Mouse (Mus musculus): Measurements from ENCODE around the gene Heatr5a. TPM values are rescaled to one million over a fixed set of nuclear protein-coding genes. Genes with fewer than 3 reads are reported as not detected.

The Heatr5a gene
- polyA plus RNA-seq, 1 experiment = not detected

- Histone ChIP-seq H3K4me1 (ENCODE audit: control insufficient read depth, insufficient read depth, low read length) (0 out of 2 replicates have a peak, but pooled peaks cover 2% of the 10 kb centered on the region), H3K27ac (ENCODE audit: insufficient read depth, low read depth, low read length) (no peak overlapping the region), H3K4me3 (ENCODE audit: insufficient read depth, low read depth, low read length) (no peak overlapping the region)
- TF ChIP-seq CTCF (IDR thresholded peaks at IDR 0.05; ENCODE audit: insufficient read depth, low read depth, low read length) (no peak), POLR2A (IDR thresholded peaks at IDR 0.05; ENCODE audit: insufficient read depth, low read depth, low read length) (no peak)
- 80% methylated on average over 1 of the region's 1 CpGs for WGBS
These were observed 140.4 kb downstream of the Heatr5a start for GRCm38 (mm10) chr12:51830671-51831070.

GRCm38 (mm10) chr12:51830077-51830402 is 141.1 kb downstream of the Heatr5a start:
- WGBS = 2% methylated on average over 12 of the region's 12 CpGs
- H3K4me3 ChIP-seq (ENCODE audit: insufficient read depth, low read depth, low read length) = peak overlapping the region; percentile 80
- TF ChIP-seq CTCF (IDR thresholded peaks at IDR 0.05; ENCODE audit: insufficient read depth, low read depth, low read length) = no peak
- TF ChIP-seq POLR2A (IDR thresholded peaks at IDR 0.05; ENCODE audit: insufficient read depth, low read depth, low read length) = no peak
- 0 out of 2 replicates have a peak, but pooled peaks cover 2% of the 10 kb centered on the region for H3K4me1 ChIP-seq (ENCODE audit: control insufficient read depth, insufficient read depth, low read length)
- H3K27ac ChIP-seq (ENCODE audit: insufficient read depth, low read depth, low read length) = peak overlapping the region; percentile 90

- WGBS = 1% methylated on average over 114 of the region's 114 CpGs
- TF ChIP-seq CTCF (IDR thresholded peaks at IDR 0.05; ENCODE audit: insufficient read depth, low read depth, low read length) = no peak; the same call in 1 of the 2 replicates
- peak; percentile 44; the same call in 1 of the 2 replicates for TF ChIP-seq POLR2A (IDR thresholded peaks at IDR 0.05; ENCODE audit: insufficient read depth, low read depth, low read length)
These were observed 141.6 kb downstream of the Heatr5a start, which contains the start of gene Hectd1 for GRCm38 (mm10) chr12:51829290-51830076. TSS of gene Hectd1 (minus strand) at chr12:51829536.

GRCm38 (mm10) chr12:51828716-51829289 is 142.3 kb downstream of the Heatr5a start:
- Histone ChIP-seq H3K4me3 (ENCODE audit: insufficient read depth, low read depth, low read length) (peak overlapping the region; percentile 80), H3K27ac (ENCODE audit: insufficient read depth, low read depth, low read length) (peak overlapping the region; percentile 90), H3K4me1 (ENCODE audit: control insufficient read depth, insufficient read depth, low read length) (0 out of 2 replicates have a peak, but pooled peaks cover 2% of the 10 kb centered on the region)
- WGBS = under 1% methylated on average over 66 of the region's 66 CpGs
- no peak for TF ChIP-seq POLR2A (IDR thresholded peaks at IDR 0.05; ENCODE audit: insufficient read depth, low read depth, low read length)

More at GRCm38 (mm10) chr12:51829290-51830076, 141.6 kb downstream of the Heatr5a start, which contains the start of gene Hectd1:
- H3K4me1 ChIP-seq (ENCODE audit: control insufficient read depth, insufficient read depth, low read length) = 0 out of 2 replicates have a peak, but pooled peaks cover 2% of the 10 kb centered on the region
- peak within 1 kb of the TSS; percentile 80 for H3K4me3 ChIP-seq (ENCODE audit: insufficient read depth, low read depth, low read length)
- peak within 1 kb of the TSS; percentile 90 for H3K27ac ChIP-seq (ENCODE audit: insufficient read depth, low read depth, low read length)

- TF ChIP-seq POLR2A (IDR thresholded peaks at IDR 0.05; ENCODE audit: insufficient read depth, low read depth, low read length) (no peak), CTCF (IDR thresholded peaks at IDR 0.05; ENCODE audit: insufficient read depth, low read depth, low read length) (no peak)
- Histone ChIP-seq H3K27ac (ENCODE audit: insufficient read depth, low read depth, low read length) (no peak overlapping the region), H3K4me3 (ENCODE audit: insufficient read depth, low read depth, low read length) (peak overlapping the region; percentile 80), H3K4me1 (ENCODE audit: control insufficient read depth, insufficient read depth, low read length) (0 out of 2 replicates have a peak, but pooled peaks cover 2% of the 10 kb centered on the region)
- 14% methylated on average over 6 of the region's 6 CpGs for WGBS
These were observed 143.0 kb downstream of the Heatr5a start for GRCm38 (mm10) chr12:51827958-51828650.

Other genes with a start within 250 kb of the Heatr5a start
- gene Hectd1, start 141.8 kb downstream of the Heatr5a start, polyA plus RNA-seq (2012; ENCODE audit: insufficient read depth, insufficient read length, low replicate concordance, missing spikeins) = 50.8 TPM in 1 of 2 replicates, not detected in the other
- not detected in 2 replicates for gene Dtd2, start 35.2 kb upstream of the Heatr5a start, polyA plus RNA-seq (2012; ENCODE audit: insufficient read depth, insufficient read length, low replicate concordance, missing spikeins)
- not detected in 2 replicates for gene Gpr33, start 56.7 kb upstream of the Heatr5a start, polyA plus RNA-seq (2012; ENCODE audit: insufficient read depth, insufficient read length, low replicate concordance, missing spikeins)
- not detected in 2 replicates for gene Nubpl, start 126.4 kb upstream of the Heatr5a start, polyA plus RNA-seq (2012; ENCODE audit: insufficient read depth, insufficient read length, low replicate concordance, missing spikeins)

Measured in olfactory bulb, adult 2 months (tissue).